Mouse (Mus musculus) frontal cortex, postnatal 14 days (tissue): Measurements from ENCODE around the gene Galnt13.
"Not testable (repeated sequence)": the region's sequence is repeated elsewhere in the genome, so short reads cannot be mapped to it uniquely, and the experiment has no call there.

Source experiments
- DNase-seq, 2 experiments: peaks; one replicate each; pipeline ENCODE4 v3.0.0; 2022; ENCODE audit warnings: low spot score in 2 of 2

Gene Galnt13

GRCm38 (mm10) chr2:54435937-54436735, at the start of gene Galnt13:
Galnt13 (plus strand) TSS chr2:54436317.
- peak; percentile 67 to 71 for DNase-seq

DNA sequence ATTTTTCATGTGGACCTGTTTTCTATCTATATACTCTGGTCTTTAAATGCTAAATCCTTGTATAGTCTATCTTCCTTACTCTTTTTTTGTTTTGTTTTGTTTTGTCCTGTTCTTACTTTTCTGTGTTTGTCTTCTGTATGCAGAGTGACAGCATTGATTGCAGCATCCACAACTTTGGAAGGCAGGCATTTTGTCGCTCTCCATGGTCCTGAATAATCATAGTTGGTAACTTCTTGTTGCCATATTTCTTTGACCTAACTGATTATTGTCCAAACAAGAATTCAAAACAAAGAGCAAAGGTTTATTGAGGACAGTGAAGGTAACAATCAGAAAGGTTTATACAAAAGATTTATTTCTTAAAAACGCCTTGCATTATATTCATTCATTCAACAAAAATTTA, 5.1 kb upstream of the Galnt13 start:
- DNase-seq: no peak

- no peak for DNase-seq
Measured at GRCm38 (mm10) chr2:54435380-54435779, 737 bp upstream of the Galnt13 start.

DNA sequence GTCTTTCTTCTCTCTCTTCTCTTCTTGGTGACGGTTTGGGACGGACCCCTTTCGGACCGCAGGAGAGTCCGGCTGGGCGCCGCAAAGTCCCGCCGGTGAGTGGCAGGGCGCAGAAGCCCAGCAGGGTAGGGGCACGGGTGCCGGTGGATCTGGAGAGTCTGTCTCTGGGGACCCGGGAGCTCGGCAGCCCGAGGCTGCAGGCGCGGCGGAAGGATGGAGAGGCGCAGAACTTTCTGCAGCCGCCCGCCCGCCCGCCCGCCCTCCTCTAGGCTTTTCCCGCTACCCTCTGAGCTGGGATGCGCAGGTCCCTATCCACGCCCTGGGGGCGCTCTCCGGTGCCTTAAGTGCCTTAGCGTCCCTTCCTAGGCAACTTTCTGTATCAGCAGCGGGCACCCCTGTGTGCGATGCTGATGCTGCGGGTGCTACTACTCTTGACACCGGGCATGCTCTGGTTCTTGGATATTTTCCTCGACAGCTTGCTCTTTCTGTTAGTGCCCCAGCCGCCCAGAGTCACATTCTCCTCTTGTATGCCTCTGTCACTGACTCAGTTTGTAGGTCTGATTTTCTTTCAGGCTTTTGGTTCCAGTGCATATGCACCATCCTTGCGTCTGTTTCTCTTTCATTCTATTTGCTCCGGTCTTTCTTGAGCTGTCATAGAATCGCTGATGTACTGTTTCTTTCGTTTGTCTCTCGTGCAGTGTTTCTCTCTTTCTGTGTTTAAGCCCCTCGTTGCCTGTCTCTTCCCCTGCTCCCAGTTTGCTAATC, 801 bp downstream of the Galnt13 start:
- DNase-seq: peak; percentile 28 to 36

- peak; percentile 8 to 19 for DNase-seq
Measured at GRCm38 (mm10) chr2:54437501-54437830, 1.3 kb downstream of the Galnt13 start.

DNA sequence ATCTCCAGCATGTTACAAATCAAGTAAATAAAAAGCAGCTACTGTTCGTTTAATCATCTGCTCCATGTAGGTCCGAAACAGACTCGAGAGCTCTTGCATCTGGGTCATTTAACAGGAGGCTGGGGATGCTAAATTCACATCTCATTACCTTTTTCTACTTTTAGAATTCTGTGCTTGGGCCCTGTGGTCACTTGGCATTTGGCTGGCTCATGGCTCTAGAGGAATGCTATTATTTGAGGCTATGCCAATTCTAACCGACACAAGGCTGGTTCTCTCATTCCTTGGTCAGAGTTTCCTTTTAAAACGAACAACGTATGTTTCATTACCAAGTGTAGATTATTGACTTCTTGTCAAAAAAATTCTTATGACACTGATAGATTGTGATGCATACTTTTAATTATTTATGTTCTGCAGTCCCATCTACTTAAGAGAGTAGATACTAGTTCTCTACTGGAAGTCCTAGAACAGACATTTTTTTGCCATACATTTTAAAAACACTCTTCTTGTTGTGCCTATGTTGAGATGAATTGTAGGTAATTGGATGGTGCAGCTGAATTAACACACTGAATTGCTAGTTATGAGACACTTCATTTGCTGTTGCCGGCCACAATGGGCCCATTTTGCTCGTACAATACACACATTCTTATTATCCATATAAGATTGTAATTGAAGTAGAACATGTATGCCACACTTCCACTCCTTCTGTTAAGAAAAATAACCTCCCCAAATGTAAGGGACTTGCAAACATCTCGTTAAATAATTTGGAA, 6.8 kb downstream of the Galnt13 start:
- DNase-seq: no peak

- DNase-seq: no peak
Measured at GRCm38 (mm10) chr2:54483426-54483825, 47.3 kb downstream of the Galnt13 start.

- DNase-seq: no peak
Measured at GRCm38 (mm10) chr2:54522989-54523388, 86.9 kb downstream of the Galnt13 start.

- DNase-seq: no peak
Measured at GRCm38 (mm10) chr2:54527073-54527472, 91.0 kb downstream of the Galnt13 start.

GRCm38 (mm10) chr2:54558357-54559153, 122.4 kb downstream of the Galnt13 start:
- no peak for DNase-seq

- no peak for DNase-seq
Measured at GRCm38 (mm10) chr2:54565068-54565467, 129.0 kb downstream of the Galnt13 start.

- DNase-seq: no peak
Measured at GRCm38 (mm10) chr2:54567186-54567585, 131.1 kb downstream of the Galnt13 start.

DNA sequence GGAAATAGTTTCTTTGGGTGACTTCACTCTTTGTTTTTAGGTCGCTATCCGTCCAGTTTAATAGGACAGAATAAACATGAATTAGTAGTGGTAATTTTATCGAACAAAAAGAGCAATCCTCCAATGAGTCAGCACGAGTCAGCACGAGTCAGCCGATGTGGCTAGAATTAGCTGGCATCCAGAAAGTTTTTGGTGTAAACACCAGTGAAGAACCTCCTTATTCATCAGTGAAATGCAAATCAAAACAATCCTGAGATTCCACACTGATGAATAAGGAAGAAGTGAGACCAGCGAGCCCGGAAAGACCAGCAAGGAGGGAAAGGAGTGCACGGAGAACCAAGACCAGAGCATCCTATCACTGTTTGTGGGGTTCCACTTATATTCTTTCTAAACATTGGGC, 131.5 kb downstream of the Galnt13 start:
- no peak for DNase-seq

DNA sequence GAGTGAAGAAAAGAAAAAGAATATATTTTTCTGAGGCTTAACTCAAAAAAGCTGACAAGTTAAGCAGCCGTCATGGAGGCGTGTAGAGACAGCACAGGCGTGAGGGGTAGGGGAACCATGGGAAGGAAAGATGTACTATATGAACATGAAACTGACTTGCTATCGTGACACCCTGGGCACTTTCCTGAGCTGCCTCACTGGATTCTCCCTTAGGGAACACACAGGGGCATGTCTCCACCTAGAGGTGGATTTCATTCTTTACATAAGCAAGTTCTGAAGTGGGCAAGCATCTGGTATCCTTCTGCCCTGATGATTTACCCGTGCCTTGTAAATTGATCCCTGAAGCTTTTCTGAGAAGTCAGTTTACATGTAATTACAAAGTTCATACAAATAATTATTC, 277.7 kb downstream of the Galnt13 start:
- not testable (repeated sequence) for DNase-seq

GRCm38 (mm10) chr2:54751232-54751631, 315.1 kb downstream of the Galnt13 start:
- DNase-seq: no peak

- DNase-seq: no peak
Measured at GRCm38 (mm10) chr2:54759781-54760180, 323.7 kb downstream of the Galnt13 start.

DNA sequence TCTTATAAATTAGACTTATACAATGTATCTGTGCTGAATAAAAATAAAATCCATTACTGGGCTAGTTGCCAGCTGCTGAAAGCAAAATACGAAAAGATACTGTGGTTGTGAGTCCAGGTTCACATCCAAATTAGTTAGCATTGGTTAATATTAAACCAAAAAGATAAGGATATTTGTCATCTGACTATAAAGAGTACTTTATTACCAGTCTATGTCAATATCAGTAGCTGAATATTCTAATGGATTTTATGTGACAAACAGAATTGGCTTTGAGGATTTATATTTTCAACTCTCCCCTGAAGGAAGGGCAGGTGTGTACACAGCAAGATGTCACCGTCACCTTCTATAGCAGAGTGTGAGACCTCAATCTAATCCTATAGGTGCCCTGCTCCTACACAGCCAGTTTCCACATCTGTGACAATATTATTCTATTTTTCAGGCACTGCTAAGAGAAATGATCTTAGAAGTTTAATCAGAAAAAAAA, 342.7 kb downstream of the Galnt13 start:
- no peak for DNase-seq

GRCm38 (mm10) chr2:54813670-54814256, 377.6 kb downstream of the Galnt13 start:
- DNase-seq: no peak

DNA sequence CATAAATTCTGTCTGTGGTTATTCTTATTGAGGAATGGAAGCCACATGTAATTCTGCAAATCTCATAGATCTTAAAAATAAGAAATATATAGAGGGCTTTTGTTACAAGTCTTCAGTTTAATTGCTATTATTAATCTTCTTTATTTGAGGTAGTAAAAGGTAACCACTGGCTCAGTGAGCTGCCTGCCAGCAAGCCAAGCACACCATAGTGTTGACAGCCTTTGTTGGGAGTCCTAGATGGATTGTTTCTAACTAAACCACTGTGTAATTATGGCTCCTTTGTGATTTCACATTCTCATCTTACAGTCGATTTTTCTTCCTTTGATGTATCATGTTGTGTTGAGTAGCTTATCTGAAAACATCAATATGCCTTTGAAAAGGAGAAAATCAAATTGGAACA, 405.1 kb downstream of the Galnt13 start:
- DNase-seq: no peak

DNA sequence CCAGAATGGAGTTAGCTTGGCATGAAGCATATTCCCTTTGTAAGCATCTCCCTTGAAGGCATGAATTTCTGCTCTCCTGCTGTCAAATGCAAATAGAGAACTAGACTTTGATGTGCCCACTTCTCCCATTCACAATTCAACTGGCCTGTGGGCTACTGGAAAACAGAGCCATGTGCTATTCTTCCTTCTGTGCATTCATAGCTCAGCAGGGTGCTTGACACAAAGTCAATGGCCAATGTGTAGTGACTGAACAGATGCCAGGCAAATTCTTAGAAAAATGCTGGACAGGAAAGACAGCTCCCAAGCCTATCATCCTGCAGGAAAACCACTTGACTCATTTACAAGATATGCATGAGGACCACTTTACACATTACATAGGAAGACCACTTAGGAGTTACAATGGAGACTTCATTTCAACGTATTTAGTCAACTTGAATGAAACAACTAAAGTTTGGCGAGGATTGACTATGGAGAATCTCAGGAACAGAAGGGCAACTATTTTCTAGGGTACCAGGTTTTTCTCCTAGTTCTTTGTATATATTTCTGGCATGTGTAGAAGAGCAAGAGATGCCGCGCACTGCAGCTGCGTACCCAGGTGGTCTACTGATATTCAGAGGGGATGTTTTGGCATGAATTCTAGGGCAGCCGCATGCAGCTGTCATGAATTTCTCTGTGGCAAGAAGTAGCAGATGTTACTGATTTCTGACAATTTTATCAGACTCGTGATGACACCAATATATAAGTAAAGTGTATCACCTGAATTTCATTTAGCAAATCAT, 470.4 kb downstream of the Galnt13 start:
- DNase-seq: no peak
